Comparison of ENCODE assay signal across 19 mouse cellular contexts in the genomic region with DNA sequence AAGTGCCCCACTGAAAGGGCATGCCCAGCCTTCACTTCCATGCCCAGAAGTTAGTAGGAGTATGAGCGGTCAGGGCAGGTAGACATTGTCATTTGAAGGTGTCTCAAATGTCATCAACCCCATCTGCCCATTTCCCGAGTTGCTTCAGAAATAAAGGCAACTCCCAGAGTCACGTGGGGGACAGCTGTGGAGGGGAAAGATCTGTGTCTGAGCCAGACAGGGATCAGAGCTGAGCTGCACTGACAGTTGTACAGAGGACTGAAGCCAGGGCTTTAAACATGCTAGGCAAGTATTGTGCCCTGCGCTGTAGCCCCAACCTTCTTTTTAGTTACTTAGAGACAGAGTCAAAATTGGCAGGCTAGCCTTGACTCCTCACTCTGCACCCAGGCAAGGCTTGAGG. TPM values are rescaled to one million over a fixed set of nuclear protein-coding genes. Genes with fewer than 3 reads are reported as not detected.
"Had no signal": no experiment of that assay in that cellular context is flagged by ENCODE, and none has a peak within 500 bp of the region (broad histone marks: within the 10 kb centered on the region; RNA-seq: fewer than 3 reads in every experiment).

No protein-coding gene starts in this region.

- H3K27me3 ChIP-seq: midbrain, embryonic 13.5 days had no signal

- H3K9me3 ChIP-seq: limb, embryonic 15.5 days; midbrain, embryonic 13.5 days had no signal

- ATAC-seq: intestine, postnatal 0 days; liver, postnatal 0 days; midbrain, embryonic 13.5 days; midbrain, embryonic 16.5 days had no signal

- H3K36me3 ChIP-seq: limb, embryonic 15.5 days; midbrain, embryonic 13.5 days had no signal

- DNase-seq: layer of hippocampus, adult 9-11 months; liver, postnatal 0 days; lung, embryonic 14.5 days; lung, postnatal 14 days; right cerebral cortex, postnatal 14 days; right cerebral cortex, postnatal 4 days; thymus, adult 18-20 months; thymus, postnatal 36 days had no signal

- H3K4me1 ChIP-seq: midbrain, embryonic 13.5 days had no signal

- H3K27ac ChIP-seq: kidney, postnatal 0 days; layer of hippocampus, adult 2 months; limb, embryonic 15.5 days; liver, embryonic 14.5 days; midbrain, embryonic 13.5 days had no signal

- H3K4me2 ChIP-seq: limb, embryonic 15.5 days; liver, embryonic 11.5 days; lung, embryonic 14.5 days; midbrain, embryonic 13.5 days had no signal

- H3K4me3 ChIP-seq: layer of hippocampus, adult 2 months; limb, embryonic 15.5 days; midbrain, embryonic 13.5 days had no signal

- H3K9ac ChIP-seq: limb, embryonic 15.5 days; liver, embryonic 14.5 days; liver, postnatal 0 days; lung, embryonic 14.5 days; midbrain, embryonic 13.5 days had no signal

RNA-seq across cellular contexts. Expression of a gene that starts 27.1 kb away (rescaled TPM):
- polyA plus RNA-seq: intestine, postnatal 0 days; kidney, embryonic 14.5 days; kidney, postnatal 0 days; large intestine, adult 2 months; limb, embryonic 11.5 days; liver, embryonic 11.5 days had no signal
